Mouse (Mus musculus): ENCODE measurements at regions not wholly inside any gene's neighbourhood (a gene's known extent, or its start where the extent isn't known, plus 50 kb on each side); places are given as distances from the start of the nearest gene placed in this dataset.

DNA sequence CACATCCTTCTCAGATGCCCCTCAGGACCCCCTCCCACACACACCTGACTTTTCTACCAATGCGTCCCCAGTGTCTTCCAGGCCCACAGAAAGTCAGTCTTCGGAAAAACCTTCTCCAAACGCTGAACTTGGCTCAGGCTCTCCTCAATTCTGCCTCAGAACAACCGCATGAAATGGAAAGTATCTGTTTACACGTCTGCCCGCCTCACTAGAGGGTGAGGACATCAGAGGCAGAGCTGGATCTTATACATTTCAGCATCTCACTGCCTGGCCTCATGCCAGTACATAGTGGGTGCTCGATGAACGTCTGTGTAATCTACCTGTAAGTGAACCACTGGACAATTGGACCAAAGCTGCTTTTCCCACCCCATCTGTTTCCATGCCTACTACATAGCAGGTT, 189.1 kb upstream of the 4930412O13Rik start:
- no peak for DNase-seq

DNA sequence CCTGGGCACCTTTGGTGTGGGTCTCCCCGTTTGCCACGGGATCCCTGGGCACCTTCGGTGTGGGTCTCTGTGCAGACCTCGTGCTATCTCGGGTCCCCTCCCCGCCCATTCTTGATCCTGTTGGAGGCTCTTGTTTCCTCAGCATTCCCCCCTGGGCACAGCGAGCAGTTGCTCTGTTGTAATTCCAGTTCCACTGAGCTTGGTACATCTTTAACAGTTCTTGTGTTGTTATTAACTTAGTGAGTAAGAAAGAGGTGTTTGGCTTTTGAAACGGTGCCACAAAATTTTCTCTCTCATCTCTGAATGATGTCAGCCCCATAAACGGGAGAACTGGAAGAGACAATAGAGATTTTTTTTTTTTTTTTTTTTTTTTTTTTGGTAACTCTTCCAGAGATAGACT, 187.7 kb upstream of the 4930412O13Rik start:
- no peak for DNase-seq

DNA sequence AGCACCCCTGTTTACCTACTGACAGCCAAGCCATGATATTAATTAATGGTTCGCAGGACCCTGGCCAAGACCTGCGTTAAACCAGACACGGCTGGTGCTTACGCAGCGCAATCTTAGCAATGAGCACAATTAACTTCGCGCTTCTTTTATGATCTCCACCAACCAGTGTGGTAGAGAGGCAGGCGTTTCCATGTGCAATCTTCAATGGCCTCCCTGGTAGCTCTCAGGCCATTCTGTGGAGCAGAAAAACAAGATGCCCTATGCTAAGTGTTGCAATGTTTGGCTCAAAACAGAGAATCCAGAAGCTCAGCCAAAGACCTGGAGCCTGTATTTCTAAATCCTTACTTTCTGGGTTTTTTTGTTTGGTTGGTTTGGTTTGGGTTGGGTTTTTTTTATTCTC, 186.9 kb upstream of the 4930412O13Rik start:
- no peak for DNase-seq

- no peak for DNase-seq
These were observed 183.3 kb upstream of the 4930412O13Rik start for GRCm38 (mm10) chr2:9697591-9698345.

DNA sequence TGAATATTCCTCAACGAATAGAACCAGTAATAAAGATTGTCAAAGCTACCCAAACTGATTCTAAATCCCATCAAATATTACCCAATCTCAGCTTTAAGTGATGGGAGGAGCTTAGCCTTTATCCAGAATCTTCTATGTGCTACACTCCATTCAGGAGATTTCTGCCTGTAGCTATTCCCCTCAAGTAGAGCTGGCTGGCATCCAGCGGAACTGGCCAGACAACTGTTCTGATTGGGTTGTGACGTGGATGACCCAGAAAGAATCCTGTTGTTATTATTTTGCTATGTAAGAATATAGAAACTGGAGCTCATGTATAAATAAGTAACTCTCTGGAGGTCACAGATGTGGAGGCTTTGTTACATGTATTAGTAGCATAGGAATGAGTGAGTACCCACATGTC, 176.8 kb upstream of the 4930412O13Rik start:
- no peak for DNase-seq

DNA sequence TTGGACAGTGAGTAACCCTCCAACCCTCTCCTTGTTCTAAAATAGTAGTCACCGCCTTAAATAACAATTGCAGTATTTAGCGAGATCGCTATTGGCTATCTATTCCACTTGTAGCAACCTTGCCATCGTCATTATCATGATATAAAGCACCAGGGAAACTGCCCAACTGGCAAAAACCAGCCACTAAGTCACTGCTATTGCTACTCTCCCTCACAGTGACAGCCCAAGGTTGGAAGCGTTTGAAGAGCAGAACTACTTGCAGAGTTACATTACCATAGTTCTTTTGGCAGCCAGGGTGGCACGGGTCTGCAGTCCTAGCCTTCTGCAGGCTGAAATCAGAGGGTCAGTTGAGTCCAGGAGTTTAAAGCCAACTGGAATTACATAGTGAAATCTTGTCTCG, 171.6 kb upstream of the 4930412O13Rik start:
- DNase-seq = no peak

DNA sequence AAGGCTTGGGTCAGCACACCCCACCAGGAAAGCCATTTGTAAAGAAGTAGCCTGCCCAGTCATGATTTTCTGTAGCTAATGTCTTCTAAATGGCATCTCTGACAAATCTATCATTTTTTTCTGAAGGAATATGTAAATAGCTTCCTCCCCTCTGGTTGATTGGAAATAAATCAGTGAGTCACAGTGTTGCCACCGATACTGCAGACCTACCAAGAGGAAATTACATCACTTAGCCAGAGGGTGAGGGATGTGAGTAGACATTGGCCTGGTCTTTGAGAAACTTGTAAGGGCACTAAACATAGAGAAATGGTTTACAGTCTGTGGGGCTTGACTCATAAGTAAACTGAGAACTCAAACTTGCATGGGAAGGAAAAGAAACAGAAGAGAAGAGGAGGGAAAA, 163.1 kb upstream of the 4930412O13Rik start:
- DNase-seq = no peak

- no peak for DNase-seq
These were observed 147.8 kb upstream of the 4930412O13Rik start for GRCm38 (mm10) chr2:9733243-9733642.

GRCm38 (mm10) chr2:9744181-9744580, 136.9 kb upstream of the 4930412O13Rik start:
- no peak for DNase-seq

GRCm38 (mm10) chr2:9749829-9750788, 130.9 kb upstream of the 4930412O13Rik start:
- no peak for DNase-seq

DNA sequence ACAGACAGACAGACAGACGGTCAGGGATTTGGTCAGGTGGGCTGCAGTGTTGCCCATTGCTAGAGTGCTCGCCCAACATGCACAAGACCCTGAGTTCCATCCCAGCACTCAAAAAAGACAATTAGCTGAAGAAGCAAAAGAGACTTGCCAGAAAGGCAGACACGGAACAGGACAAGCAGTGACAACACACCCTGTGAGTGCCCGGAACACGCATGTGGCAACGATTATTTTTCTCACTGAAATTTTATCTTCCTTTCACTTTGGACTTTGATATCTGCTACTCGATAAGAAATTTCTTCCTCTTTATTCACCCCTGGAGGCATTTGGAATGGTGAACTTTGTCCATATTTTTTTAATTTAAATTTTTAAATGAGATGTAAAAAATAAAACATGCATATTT, 127.4 kb upstream of the 4930412O13Rik start:
- DNase-seq = no peak

DNA sequence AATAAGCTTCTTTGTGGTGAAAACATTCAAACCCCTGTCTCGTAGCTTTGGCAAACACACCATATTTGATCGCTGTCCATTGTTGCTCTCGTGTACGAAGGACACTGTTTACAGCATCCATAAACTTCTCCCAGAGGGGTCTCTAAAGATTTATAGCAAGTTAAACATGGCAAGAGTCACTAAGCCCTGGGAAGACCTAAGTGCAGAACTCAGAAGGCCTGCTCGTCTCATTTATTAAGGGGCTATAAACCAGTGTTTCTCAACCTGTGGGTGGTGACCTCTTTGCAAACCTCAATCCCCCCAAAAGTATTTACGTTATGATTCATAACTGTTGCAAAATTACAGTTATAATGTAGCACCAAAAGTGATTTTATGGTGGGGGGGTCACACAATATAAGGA, 126.9 kb upstream of the 4930412O13Rik start:
- DNase-seq = no peak

- DNase-seq = no peak
These were observed 123.2 kb upstream of the 4930412O13Rik start for GRCm38 (mm10) chr2:9757770-9758420.

GRCm38 (mm10) chr2:9758983-9759382, 122.1 kb upstream of the 4930412O13Rik start:
- no peak for DNase-seq

DNA sequence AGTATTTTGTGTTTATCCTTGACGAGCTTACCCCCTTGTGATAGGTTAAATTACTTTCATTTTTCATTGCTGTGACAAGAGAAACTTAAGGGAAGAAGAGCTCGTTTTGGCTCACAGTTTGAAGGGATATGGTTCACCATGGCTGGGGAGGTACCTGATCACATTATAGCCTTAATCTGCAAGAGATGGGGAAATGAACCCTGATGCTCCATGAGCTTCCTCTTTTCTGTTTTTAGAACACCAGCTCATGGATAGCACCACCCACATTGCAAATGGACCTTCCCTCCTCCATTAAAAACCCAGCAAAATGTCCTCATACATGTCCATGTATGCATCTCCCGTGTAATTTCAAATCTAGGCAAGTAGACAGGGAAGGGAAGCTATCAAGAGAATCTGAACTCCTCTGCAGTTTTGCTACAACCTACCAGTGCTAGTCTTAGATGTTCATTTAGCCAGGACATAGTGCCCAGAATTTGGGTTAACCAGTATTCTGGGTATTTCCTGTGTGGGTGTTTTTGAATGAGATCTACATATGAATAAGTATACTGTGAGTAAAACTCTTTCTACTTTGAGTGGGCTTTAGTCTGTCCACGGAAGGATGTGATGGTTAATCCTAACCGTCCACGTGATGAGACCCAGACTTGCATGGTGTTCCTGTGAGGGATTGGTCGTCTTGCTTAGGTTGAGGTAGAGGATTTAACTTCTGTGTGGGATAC, 121.5 kb upstream of the 4930412O13Rik start:
- no peak for DNase-seq

DNA sequence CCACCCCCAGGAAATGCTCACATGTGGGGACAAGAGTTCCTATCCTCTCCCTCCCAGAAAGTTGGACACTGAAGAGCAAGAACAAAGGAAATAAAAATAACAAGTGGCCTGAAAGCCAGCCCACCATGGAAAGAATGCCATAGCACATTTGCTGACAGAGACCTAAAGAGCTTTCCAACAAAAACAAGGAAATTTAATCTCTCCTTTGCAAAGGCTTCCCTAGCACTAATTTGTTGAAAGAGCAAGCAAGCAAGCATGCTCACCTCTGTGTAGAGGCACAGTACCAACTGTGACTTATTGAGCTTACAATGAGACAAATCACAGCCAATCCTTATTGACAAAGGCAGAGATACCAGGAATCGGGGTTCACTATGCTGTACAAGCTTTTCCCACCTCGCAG, 100.9 kb upstream of the 4930412O13Rik start:
- DNase-seq = no peak

DNA sequence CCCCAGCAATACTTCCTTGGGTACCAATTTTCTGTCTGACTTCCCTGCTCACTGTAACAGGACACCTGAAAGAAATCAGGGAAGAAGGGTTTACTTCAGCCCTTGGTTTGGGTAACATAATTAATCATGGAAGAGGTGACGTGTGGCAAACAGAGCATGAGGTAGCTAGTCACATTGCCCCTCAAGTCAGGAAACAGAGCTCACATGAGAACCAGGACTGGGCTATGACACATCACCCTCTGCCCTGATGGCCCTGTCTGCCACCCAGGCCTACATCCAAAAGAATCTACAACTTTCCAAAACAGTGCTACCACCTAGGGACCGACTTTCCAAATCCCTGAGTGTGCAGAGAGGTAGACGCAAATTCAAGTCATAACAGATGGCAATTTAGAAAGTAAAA, 98.4 kb upstream of the 4930412O13Rik start:
- no peak for DNase-seq

GRCm38 (mm10) chr2:9791970-9792369, 89.1 kb upstream of the 4930412O13Rik start:
- no peak for DNase-seq

GRCm38 (mm10) chr2:9792381-9792780, 88.7 kb upstream of the 4930412O13Rik start:
- DNase-seq = no peak

- no peak for DNase-seq
These were observed 85.7 kb upstream of the 4930412O13Rik start for GRCm38 (mm10) chr2:9795401-9795800.

GRCm38 (mm10) chr2:9801484-9801883, 79.6 kb upstream of the 4930412O13Rik start:
- no peak for DNase-seq

GRCm38 (mm10) chr2:9804306-9804705, 76.7 kb upstream of the 4930412O13Rik start:
- no peak for DNase-seq

- no peak for DNase-seq
These were observed 75.5 kb upstream of the 4930412O13Rik start for GRCm38 (mm10) chr2:9805590-9805989.
